Mouse (Mus musculus) forebrain, postnatal 0 days (tissue): ENCODE results near the gene Htt. TPM values are rescaled to one million over a fixed set of nuclear protein-coding genes. Genes with fewer than 3 reads are reported as not detected.
"Not testable (repeated sequence)": the region's sequence is repeated elsewhere in the genome, so short reads cannot be mapped to it uniquely, and the experiment has no call there.

Source experiments
- ATAC-seq: fragments of 200-750 bp; cut with Nextera tagmentation; 2 replicates; pipeline ENCODE4 v1.8.0; 2017; ENCODE audit warnings: mild to moderate bottlenecking, moderate library complexity
- DNase-seq: peaks from one replicate; pipeline ENCODE4 v3.0.0-alpha.2; 2015
- H3K27ac ChIP-seq: fragments of 300-500 bp; sonication (generic); 2 replicates; pipeline ENCODE4 v1.5.1; 2014; ENCODE audit warnings: low read depth, mild to moderate bottlenecking, antibody characterized with exemption, low read length, moderate library complexity, mixed read lengths
- H3K27me3 ChIP-seq: fragments of 300-500 bp; sonication (generic); 2 replicates; pipeline ENCODE4 v1.6.1; 2014; ENCODE audit warnings: mild to moderate bottlenecking, low read length, mixed read lengths; ENCODE audit not compliant: insufficient read depth
- H3K36me3 ChIP-seq: fragments of 300-500 bp; sonication (generic); 2 replicates; pipeline ENCODE4 v1.6.1; 2014; ENCODE audit warnings: mild to moderate bottlenecking, moderate library complexity; ENCODE audit not compliant: insufficient read depth
- H3K4me1 ChIP-seq: fragments of 300-500 bp; sonication (generic); 2 replicates; pipeline ENCODE4 v1.6.1; 2014; ENCODE audit warnings: antibody characterized with exemption; ENCODE audit not compliant: insufficient read depth
- H3K4me2 ChIP-seq: fragments of 300-500 bp; sonication (generic); 2 replicates; pipeline ENCODE4 v1.6.1; 2014; ENCODE audit warnings: low read depth, mild to moderate bottlenecking, moderate library complexity
- H3K4me3 ChIP-seq: fragments of 300-500 bp; sonication (generic); 2 replicates; pipeline ENCODE4 v1.5.1; 2014; ENCODE audit warnings: low read depth, low read length, mixed read lengths
- H3K9ac ChIP-seq: fragments of 300-500 bp; sonication (generic); 2 replicates; pipeline ENCODE4 v1.6.1; 2014; ENCODE audit warnings: mild to moderate bottlenecking
- H3K9me3 ChIP-seq: fragments of 300-500 bp; sonication (generic); 2 replicates; pipeline ENCODE4 v1.6.1; 2016; ENCODE audit warnings: low read length
- CTCF ChIP-seq: sonication (generic); IDR thresholded peaks from 2 replicates; pipeline ENCODE4 v1.5.1; 2016; ENCODE audit warnings: antibody characterized with exemption, control low read depth, low read depth
- WGBS: fragments of 180-500 bp; shearing (Covaris S2); extraction: QIAGEN DNeasy Blood & Tissue Kit; methylation state at CpG from one replicate; pipeline ENCODE4 v1.1.7; 2014; 5-methylcytosine and 5-hydroxymethylcytosine counted together
- polyA plus RNA-seq: library from polyadenylated mRNA; unstranded; fragments of >200 nt; fragmentation: Nextera tagmentation; extraction: Ambion mirVana; gene quantifications from 2 replicates; pipeline ENCODE4 v1.2.1, GENCODE M21; 2015
- total RNA-seq: library from RNA; depleted of rRNA; stranded (reverse); fragments of >200 nt; gene quantifications from 2 replicates; pipeline ENCODE4 v1.2.3, GENCODE M21; 2014; rRNA removed

The Htt gene
- total RNA-seq (26.9 and 33.6 TPM in 2 replicates), polyA plus RNA-seq (2.0 and 4.1 TPM in 2 replicates)

DNA sequence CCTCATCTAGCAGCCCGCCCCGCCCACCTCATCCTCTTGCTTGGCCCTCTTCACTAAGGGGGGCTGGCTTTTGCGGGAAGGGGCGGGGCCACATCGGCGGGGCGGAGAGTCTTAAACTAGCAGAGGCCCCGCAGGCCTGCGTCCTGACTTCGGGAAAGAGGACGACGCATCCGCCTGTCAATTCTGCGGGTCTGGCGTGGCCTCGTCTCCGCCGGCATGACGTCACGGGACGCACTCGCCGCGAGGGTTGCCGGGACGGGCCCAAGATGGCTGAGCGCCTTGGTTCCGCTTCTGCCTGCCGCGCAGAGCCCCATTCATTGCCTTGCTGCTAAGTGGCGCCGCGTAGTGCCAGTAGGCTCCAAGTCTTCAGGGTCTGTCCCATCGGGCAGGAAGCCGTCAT is at the start of gene Htt:
TSS of gene Htt (plus strand) at position 232 of the 400 bp plus-strand sequence.
- Histone ChIP-seq H3K9me3 (no peaks in the 10 kb centered on the region), H3K4me3 (peak within 1 kb of the TSS; percentile 88), H3K27me3 (no peaks in the 10 kb centered on the region), H3K27ac (peak within 1 kb of the TSS; percentile 94), H3K36me3 (no peaks in the 10 kb centered on the region), H3K4me1 (peaks cover 6% of the 10 kb centered on the region), H3K9ac (peak within 1 kb of the TSS; percentile 87), H3K4me2 (peak within 1 kb of the TSS; percentile 88)
- peak; percentile 98 for ATAC-seq
- peak; percentile 98 for DNase-seq
- TF ChIP-seq CTCF = peak; percentile 53
- under 1% methylated on average over 35 of the region's 35 CpGs for WGBS

DNA sequence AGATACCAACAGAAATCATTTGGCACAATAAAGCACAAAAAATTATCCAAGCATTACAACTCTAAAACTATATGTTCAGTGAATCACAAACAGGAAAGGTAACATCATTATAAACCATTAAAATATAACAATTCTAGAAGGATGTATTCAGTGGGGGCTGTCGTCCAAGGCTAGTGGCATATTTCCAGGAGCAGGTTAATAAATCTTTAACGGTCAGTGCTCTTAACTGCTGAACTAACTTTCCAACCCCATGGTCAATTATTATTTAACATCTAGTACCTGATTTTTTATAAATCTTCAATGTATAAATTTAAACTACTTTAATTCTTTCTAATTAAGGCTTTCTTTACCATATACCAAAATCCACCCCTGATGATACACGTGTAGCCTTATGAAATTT is 47.2 kb upstream of the Htt start:
- H3K4me2 ChIP-seq, ATAC-seq, H3K27me3 ChIP-seq, H3K9me3 ChIP-seq, H3K9ac ChIP-seq, H3K4me3 ChIP-seq, H3K4me1 ChIP-seq, H3K27ac ChIP-seq, H3K36me3 ChIP-seq, DNase-seq: not testable (repeated sequence)
- 84% methylated on average over 3 of the region's 3 CpGs for WGBS

DNA sequence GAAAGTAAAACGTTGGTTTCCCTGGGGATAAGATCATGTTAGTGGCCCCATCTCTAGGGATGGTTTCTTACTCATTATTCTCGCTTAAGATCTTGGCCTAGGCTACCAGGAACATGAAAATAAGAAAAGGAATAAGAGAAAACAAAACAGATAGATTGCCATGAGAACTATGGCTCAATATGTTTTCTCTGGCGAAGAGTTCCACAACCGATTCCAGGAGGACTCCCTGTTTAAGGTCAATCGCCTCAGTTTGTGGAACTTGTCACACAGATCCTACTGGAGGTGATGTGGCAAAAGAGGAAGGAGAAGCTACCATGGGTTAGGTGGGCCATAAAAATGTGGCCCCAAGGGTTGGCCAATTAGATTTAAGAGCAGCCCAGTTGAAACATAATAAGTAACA is 46.7 kb upstream of the Htt start:
- DNase-seq = no peak
- Histone ChIP-seq H3K27ac (no peak overlapping the region), H3K4me1 (no peaks in the 10 kb centered on the region), H3K4me3 (no peak overlapping the region), H3K9ac (no peak overlapping the region), H3K36me3 (no peaks in the 10 kb centered on the region), H3K9me3 (no peaks in the 10 kb centered on the region), H3K27me3 (no peaks in the 10 kb centered on the region), H3K4me2 (no peak overlapping the region)
- no peak for ATAC-seq
- TF ChIP-seq CTCF = no peak
- WGBS = 86% methylated on average over 5 of the region's 5 CpGs

DNA sequence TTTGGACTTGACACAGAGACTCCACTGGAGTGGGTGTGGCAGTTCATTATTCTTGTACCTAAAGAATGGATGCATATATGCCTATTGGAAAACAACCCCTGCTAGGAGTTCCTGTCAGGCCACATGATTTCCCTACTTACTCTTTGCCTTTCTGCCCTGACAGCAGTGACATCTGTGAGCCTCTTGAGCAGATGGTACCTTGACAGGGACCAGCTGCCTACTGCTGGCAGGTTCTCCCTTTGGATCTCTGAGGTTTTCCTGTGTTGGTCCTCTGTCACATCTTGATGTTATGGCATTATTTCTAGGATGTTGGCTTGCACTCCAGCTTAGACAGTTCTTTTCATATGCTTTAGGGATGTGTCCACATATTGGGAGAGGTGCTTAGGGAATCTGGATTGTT is 32.4 kb upstream of the Htt start:
- TF ChIP-seq CTCF = no peak
- no peaks in the 10 kb centered on the region for H3K4me1 ChIP-seq
- no peak overlapping the region for H3K4me2 ChIP-seq
- H3K9ac ChIP-seq = no peak overlapping the region
- no peaks in the 10 kb centered on the region for H3K27me3 ChIP-seq
- peak; percentile 32 for DNase-seq
- peak; percentile 48; the same call in 1 of the 2 replicates for ATAC-seq
- H3K9me3 ChIP-seq = no peaks in the 10 kb centered on the region
- H3K4me3 ChIP-seq = no peak overlapping the region
- no peak overlapping the region for H3K27ac ChIP-seq
- no peaks in the 10 kb centered on the region for H3K36me3 ChIP-seq

DNA sequence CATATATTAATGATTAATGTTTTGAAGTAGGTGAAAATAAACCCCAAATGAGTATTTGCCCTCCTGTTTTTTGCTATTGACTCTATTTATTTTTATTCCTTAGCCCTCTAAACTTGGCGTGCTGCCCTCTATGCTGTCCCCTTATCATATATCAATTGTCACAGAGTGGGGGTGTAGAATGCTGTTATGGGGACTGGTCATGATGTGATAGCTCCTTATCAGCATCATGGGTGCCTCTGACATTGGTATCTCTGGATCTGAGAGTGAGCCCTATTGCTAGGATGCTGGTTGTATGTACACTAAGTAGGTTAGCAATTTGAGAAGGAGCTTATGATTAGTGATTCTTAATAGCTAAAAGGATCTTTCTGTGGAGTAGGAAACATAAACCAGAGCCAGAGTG is 31.3 kb upstream of the Htt start:
- H3K9ac ChIP-seq = no peak overlapping the region
- 72% methylated on average over 1 of the region's 1 CpGs for WGBS
- no peaks in the 10 kb centered on the region for H3K27me3 ChIP-seq
- H3K9me3 ChIP-seq = no peaks in the 10 kb centered on the region
- no peak for DNase-seq
- ATAC-seq = no peak
- no peaks in the 10 kb centered on the region for H3K36me3 ChIP-seq
- H3K27ac ChIP-seq = no peak overlapping the region
- no peak for TF ChIP-seq CTCF
- H3K4me3 ChIP-seq = no peak overlapping the region
- no peaks in the 10 kb centered on the region for H3K4me1 ChIP-seq
- no peak overlapping the region for H3K4me2 ChIP-seq

DNA sequence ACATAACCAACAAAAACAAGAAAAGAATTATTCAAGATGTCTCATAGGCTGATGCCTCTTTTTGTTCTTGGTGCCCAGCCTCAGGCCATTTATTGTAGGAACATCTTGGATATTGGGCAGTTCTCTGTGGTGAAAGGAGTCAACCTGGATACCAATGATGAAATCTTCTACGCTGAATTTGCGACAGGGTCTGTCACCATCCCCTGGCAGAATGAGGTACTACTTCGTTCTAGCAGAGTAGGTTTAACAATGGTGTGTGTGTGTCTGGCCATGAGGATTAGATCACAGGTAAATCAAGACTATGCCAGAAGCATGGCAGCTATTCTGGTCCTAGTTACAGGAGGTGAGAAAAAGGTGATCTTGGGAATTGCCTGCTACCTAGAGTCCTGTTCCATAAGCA is 10.1 kb upstream of the Htt start:
- Histone ChIP-seq H3K9ac (no peak overlapping the region), H3K27ac (no peak overlapping the region), H3K9me3 (no peaks in the 10 kb centered on the region), H3K4me2 (no peak overlapping the region), H3K4me3 (no peak overlapping the region), H3K36me3 (no peaks in the 10 kb centered on the region), H3K4me1 (no peaks in the 10 kb centered on the region), H3K27me3 (no peaks in the 10 kb centered on the region)
- DNase-seq = no peak
- no peak for ATAC-seq
- TF ChIP-seq CTCF = peak; percentile 44
- 55% methylated on average over 3 of the region's 3 CpGs for WGBS

DNA sequence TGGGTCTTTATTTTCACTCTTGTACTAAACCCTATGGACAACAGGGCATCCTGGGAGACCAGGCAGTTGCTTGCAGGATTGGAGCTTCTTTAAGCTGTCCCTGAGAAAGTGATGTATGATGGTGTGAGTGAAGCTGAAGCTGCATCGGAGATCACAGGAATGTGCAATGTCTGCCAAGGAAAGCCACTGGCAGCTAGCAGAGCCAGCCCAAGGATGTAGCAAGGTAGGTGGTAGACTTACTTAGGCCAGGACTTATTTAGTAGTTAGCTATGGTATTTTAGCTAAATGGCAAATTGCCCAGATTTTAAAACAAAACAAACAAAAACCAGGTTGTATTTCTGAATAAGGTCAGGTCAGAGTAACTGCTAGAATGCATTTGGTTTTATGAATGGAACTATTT is 2.8 kb upstream of the Htt start:
- H3K4me3 ChIP-seq = no peak overlapping the region
- H3K9ac ChIP-seq = no peak overlapping the region
- DNase-seq (no peak), ATAC-seq (no peak)
- H3K36me3 ChIP-seq = no peaks in the 10 kb centered on the region
- peaks cover 6% of the 10 kb centered on the region for H3K4me1 ChIP-seq
- H3K4me2 ChIP-seq = no peak overlapping the region
- H3K27me3 ChIP-seq = no peaks in the 10 kb centered on the region
- no peaks in the 10 kb centered on the region for H3K9me3 ChIP-seq
- 81% methylated on average over 1 of the region's 1 CpGs for WGBS
- H3K27ac ChIP-seq = no peak overlapping the region
- no peak for TF ChIP-seq CTCF
